Mouse (Mus musculus): Measurements from ENCODE around the gene Fcer2a. TPM values are rescaled to one million over a fixed set of nuclear protein-coding genes. Genes with fewer than 3 reads are reported as not detected.

Fcer2a gene
- polyA plus RNA-seq (2015; fragmentation: Nextera tagmentation; extraction: Ambion mirVana), result 0.14 and 1.2 TPM in 2 replicates

DNA sequence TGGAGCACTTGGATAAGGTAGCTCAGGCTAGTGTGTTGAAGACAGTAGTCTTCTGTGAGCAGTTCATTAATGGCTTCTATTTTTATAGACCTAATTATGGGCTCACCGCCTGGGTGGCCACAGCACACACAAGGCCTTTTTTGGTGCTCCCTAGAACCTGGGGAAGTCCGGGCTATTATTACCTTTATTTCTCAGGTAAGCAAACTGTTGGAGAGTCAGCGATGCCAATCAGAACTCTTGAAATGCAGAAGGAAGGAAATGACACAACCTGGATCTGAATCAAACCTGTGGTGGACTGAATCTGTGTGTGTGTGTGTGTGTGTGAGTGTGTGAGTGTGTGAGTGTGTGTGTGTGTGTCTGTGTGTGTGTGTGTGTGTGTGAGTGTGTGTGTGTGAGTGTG, at the start of gene Fcer2a:
Gene Fcer2a, minus strand, starts transcription at position 55 of the 400 bp plus-strand sequence.
- Histone ChIP-seq H3K9me3 (ENCODE audit: low read length) (no peaks in the 10 kb centered on the region), H3K27me3 (replicated peaks; ENCODE audit: insufficient read depth, low read length) (no peaks in the 10 kb centered on the region), H3K4me1 (ENCODE audit: insufficient read depth, low read depth, low read length) (no peaks in the 10 kb centered on the region), H3K36me3 (ENCODE audit: insufficient read depth, low read length) (no peaks in the 10 kb centered on the region), H3K4me2 (replicated peaks; ENCODE audit: low read depth, low read length) (no peak within 1 kb of the TSS), H3K27ac (ENCODE audit: low read length) (no peak within 1 kb of the TSS), H3K9ac (replicated peaks; ENCODE audit: low read depth) (no peak within 1 kb of the TSS), H3K4me3 (ENCODE audit: low read depth, low read length) (no peak within 1 kb of the TSS)
- 76% methylated on average over 3 of the region's 3 CpGs for WGBS
- TF ChIP-seq CTCF (IDR thresholded peaks at IDR 0.05) (no peak), EP300 (IDR thresholded peaks at IDR 0.05) (no peak)
- DNase-seq (ENCODE audit: low spot score), result no peak
- no peak for ATAC-seq

- H3K9ac ChIP-seq (replicated peaks; ENCODE audit: low read depth), result no peak overlapping the region
- H3K27ac ChIP-seq (ENCODE audit: low read length), result no peak overlapping the region
- ATAC-seq (no peak), DNase-seq (ENCODE audit: low spot score) (no peak)
- no peaks in the 10 kb centered on the region for H3K4me1 ChIP-seq (ENCODE audit: insufficient read depth, low read depth, low read length)
- H3K9me3 ChIP-seq (ENCODE audit: low read length), result no peaks in the 10 kb centered on the region
- H3K27me3 ChIP-seq (replicated peaks; ENCODE audit: insufficient read depth, low read length), result no peaks in the 10 kb centered on the region
- no peak overlapping the region for H3K4me3 ChIP-seq (ENCODE audit: low read depth, low read length)
- H3K4me2 ChIP-seq (replicated peaks; ENCODE audit: low read depth, low read length), result no peak overlapping the region
- 65% methylated on average over 2 of the region's 2 CpGs for WGBS
- TF ChIP-seq EP300 (IDR thresholded peaks at IDR 0.05) (no peak), CTCF (IDR thresholded peaks at IDR 0.05) (no peak)
- no peaks in the 10 kb centered on the region for H3K36me3 ChIP-seq (ENCODE audit: insufficient read depth, low read length)
These were observed 43.0 kb upstream of the Fcer2a start for GRCm38 (mm10) chr8:3736947-3737346.

DNA sequence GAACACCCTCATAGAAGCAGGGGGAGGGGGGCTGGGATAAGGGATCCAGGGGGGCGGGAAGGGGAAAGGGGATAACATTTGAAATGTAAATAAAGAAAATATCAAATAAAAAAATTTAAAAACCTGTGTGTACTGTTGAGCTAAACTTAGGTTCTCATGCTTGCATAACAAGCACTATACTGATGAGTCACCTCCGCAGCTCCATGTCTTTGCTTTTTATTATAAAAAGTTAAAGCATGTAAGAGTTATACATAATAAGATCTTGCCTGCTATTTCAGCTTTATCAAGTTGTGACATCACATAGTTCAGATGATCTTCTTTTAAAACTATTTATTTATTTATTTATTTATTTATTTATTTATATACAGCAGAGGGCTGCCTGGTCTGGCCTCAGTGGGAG, 41.6 kb upstream of the Fcer2a start:
- no peak overlapping the region for H3K27ac ChIP-seq (ENCODE audit: low read length)

DNA sequence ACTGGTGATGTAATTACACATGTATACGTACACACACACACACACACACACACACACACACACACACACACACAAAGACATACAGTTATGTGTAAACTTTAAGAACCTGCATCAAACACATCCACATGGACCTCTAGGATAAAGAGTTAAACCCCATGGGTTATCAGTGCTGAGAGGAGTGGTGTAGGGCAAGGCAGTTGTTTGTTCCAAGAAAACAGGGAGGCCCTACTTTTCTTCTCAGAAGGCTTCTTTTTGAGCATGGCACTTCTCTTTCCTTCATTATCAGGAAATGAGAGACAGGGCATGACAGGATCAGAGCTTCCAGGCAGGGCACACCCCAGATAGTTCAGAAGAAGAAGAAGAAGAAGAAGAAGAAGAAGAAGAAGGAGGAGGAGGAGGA, 40.1 kb upstream of the Fcer2a start:
- Histone ChIP-seq H3K4me3 (ENCODE audit: low read depth, low read length) (no peak overlapping the region), H3K4me1 (ENCODE audit: insufficient read depth, low read depth, low read length) (no peaks in the 10 kb centered on the region), H3K9me3 (ENCODE audit: low read length) (no peaks in the 10 kb centered on the region), H3K4me2 (replicated peaks; ENCODE audit: low read depth, low read length) (no peak overlapping the region), H3K9ac (replicated peaks; ENCODE audit: low read depth) (no peak overlapping the region), H3K27me3 (replicated peaks; ENCODE audit: insufficient read depth, low read length) (no peaks in the 10 kb centered on the region), H3K27ac (ENCODE audit: low read length) (no peak overlapping the region), H3K36me3 (ENCODE audit: insufficient read depth, low read length) (no peaks in the 10 kb centered on the region)
- no peak for ATAC-seq
- WGBS, result 38% methylated on average over 1 of the region's 1 CpGs
- TF ChIP-seq CTCF (IDR thresholded peaks at IDR 0.05) (no peak), EP300 (IDR thresholded peaks at IDR 0.05) (no peak)
- no peak for DNase-seq (ENCODE audit: low spot score)

More for the DNA sequence above, 41.6 kb upstream of the Fcer2a start:
- TF ChIP-seq EP300 (IDR thresholded peaks at IDR 0.05), result no peak
- TF ChIP-seq CTCF (IDR thresholded peaks at IDR 0.05), result no peak
- ATAC-seq (no peak), DNase-seq (ENCODE audit: low spot score) (no peak)
- WGBS, result 82% methylated on average over 2 of the region's 2 CpGs
- no peaks in the 10 kb centered on the region for H3K9me3 ChIP-seq (ENCODE audit: low read length)
- H3K36me3 ChIP-seq (ENCODE audit: insufficient read depth, low read length), result no peaks in the 10 kb centered on the region
- H3K9ac ChIP-seq (replicated peaks; ENCODE audit: low read depth), result no peak overlapping the region
- no peak overlapping the region for H3K4me3 ChIP-seq (ENCODE audit: low read depth, low read length)
- H3K4me1 ChIP-seq (ENCODE audit: insufficient read depth, low read depth, low read length), result no peaks in the 10 kb centered on the region
- H3K4me2 ChIP-seq (replicated peaks; ENCODE audit: low read depth, low read length), result no peak overlapping the region
- H3K27me3 ChIP-seq (replicated peaks; ENCODE audit: insufficient read depth, low read length), result no peaks in the 10 kb centered on the region

- DNase-seq (ENCODE audit: low spot score) (no peak), ATAC-seq (no peak)
- Histone ChIP-seq H3K4me2 (replicated peaks; ENCODE audit: low read depth, low read length) (no peak overlapping the region), H3K4me1 (ENCODE audit: insufficient read depth, low read depth, low read length) (no peaks in the 10 kb centered on the region), H3K27ac (ENCODE audit: low read length) (no peak overlapping the region), H3K9ac (replicated peaks; ENCODE audit: low read depth) (no peak overlapping the region), H3K4me3 (ENCODE audit: low read depth, low read length) (no peak overlapping the region), H3K27me3 (replicated peaks; ENCODE audit: insufficient read depth, low read length) (no peaks in the 10 kb centered on the region), H3K9me3 (ENCODE audit: low read length) (no peaks in the 10 kb centered on the region), H3K36me3 (ENCODE audit: insufficient read depth, low read length) (no peaks in the 10 kb centered on the region)
- 4% methylated on average over 1 of the region's 1 CpGs for WGBS
- TF ChIP-seq EP300 (IDR thresholded peaks at IDR 0.05) (no peak), CTCF (IDR thresholded peaks at IDR 0.05) (no peak)
These were observed 27.1 kb upstream of the Fcer2a start for GRCm38 (mm10) chr8:3721041-3721440.

DNA sequence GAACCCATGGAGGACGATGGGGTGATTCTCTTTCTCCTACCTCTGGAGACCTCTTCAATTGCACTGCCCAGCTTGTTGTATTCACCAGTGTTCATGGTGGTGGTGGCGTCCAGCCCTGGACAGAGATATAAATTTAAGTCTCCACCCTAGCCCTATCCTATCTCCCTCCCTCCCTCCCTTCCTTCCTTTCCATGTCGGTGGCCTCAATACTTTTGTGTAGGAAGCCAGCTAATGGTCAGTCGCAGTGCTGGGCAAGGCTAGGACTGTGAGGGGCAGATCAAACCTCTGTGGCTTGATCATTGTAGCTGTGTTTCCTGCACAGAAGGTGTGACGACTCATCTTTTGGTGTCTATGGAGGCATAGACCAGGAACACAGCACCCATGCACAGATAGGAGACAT, 26.6 kb upstream of the Fcer2a start, which contains the start of gene Clec4g:
Gene Clec4g, minus strand, starts transcription at position 101 of the 400 bp plus-strand sequence.
- TF ChIP-seq CTCF (IDR thresholded peaks at IDR 0.05) (no peak), EP300 (IDR thresholded peaks at IDR 0.05) (no peak)
- no peak within 1 kb of the TSS for H3K4me2 ChIP-seq (replicated peaks; ENCODE audit: low read depth, low read length)
- H3K27me3 ChIP-seq (replicated peaks; ENCODE audit: insufficient read depth, low read length), result no peaks in the 10 kb centered on the region
- no peak within 1 kb of the TSS for H3K4me3 ChIP-seq (ENCODE audit: low read depth, low read length)
- H3K36me3 ChIP-seq (ENCODE audit: insufficient read depth, low read length), result no peaks in the 10 kb centered on the region
- H3K27ac ChIP-seq (ENCODE audit: low read length), result no peak within 1 kb of the TSS
- no peak within 1 kb of the TSS for H3K9ac ChIP-seq (replicated peaks; ENCODE audit: low read depth)
- no peak for DNase-seq (ENCODE audit: low spot score)
- H3K9me3 ChIP-seq (ENCODE audit: low read length), result no peaks in the 10 kb centered on the region
- no peaks in the 10 kb centered on the region for H3K4me1 ChIP-seq (ENCODE audit: insufficient read depth, low read depth, low read length)
- no peak for ATAC-seq
- WGBS, result 57% methylated on average over 5 of the region's 5 CpGs

- Histone ChIP-seq H3K9me3 (ENCODE audit: low read length) (no peaks in the 10 kb centered on the region), H3K36me3 (ENCODE audit: insufficient read depth, low read length) (no peaks in the 10 kb centered on the region), H3K9ac (replicated peaks; ENCODE audit: low read depth) (no peak overlapping the region), H3K27me3 (replicated peaks; ENCODE audit: insufficient read depth, low read length) (no peaks in the 10 kb centered on the region), H3K27ac (ENCODE audit: low read length) (no peak overlapping the region), H3K4me2 (replicated peaks; ENCODE audit: low read depth, low read length) (no peak overlapping the region), H3K4me1 (ENCODE audit: insufficient read depth, low read depth, low read length) (no peaks in the 10 kb centered on the region), H3K4me3 (ENCODE audit: low read depth, low read length) (no peak overlapping the region)
- 16% methylated on average over 14 of the region's 14 CpGs for WGBS
- TF ChIP-seq CTCF (IDR thresholded peaks at IDR 0.05) (peak; percentile 96), EP300 (IDR thresholded peaks at IDR 0.05) (no peak)
- ATAC-seq, result peak; percentile 53
- peak; percentile 59 for DNase-seq (ENCODE audit: low spot score)
These were observed 24.6 kb upstream of the Fcer2a start for GRCm38 (mm10) chr8:3718559-3718958.
